Mouse (Mus musculus): Measurements from ENCODE around the gene Mtmr10. TPM values are rescaled to one million over a fixed set of nuclear protein-coding genes. Genes with fewer than 3 reads are reported as not detected.
A peak's percentile ranks its signal among the peaks of the same experiment; 100 is the strongest.

Mtmr10 gene
- total RNA-seq (2021) = 10 to 100 TPM; 17.2 to 19.2 TPM

- peak; percentile 98 for DNase-seq (ENCODE audit: low spot score in 2 of 2)
- intact Hi-C loops (cut with DNase I) = no loop called here
These were observed at the start of gene Mtmr10 for GRCm38 (mm10) chr7:64287414-64288091. Gene Mtmr10, plus strand, starts transcription at chr7:64287653.

- DNase-seq (ENCODE audit: low spot score in 2 of 2) = peak in 1 of 2 experiments; percentile 35
- intact Hi-C loops (cut with DNase I) = loop anchor here (2.0 kb wide), 1 partner anchor 19 kb away; no protein-coding TSS in a partner anchor
These were observed 49.7 kb upstream of the Mtmr10 start for GRCm38 (mm10) chr7:64237747-64238146.

- DNase-seq (ENCODE audit: low spot score in 2 of 2) = no peak
- intact Hi-C loops (cut with DNase I) = loop anchor here (2.0 kb wide), 1 partner anchor 20 kb away; no protein-coding TSS in a partner anchor
These were observed 48.9 kb upstream of the Mtmr10 start for GRCm38 (mm10) chr7:64238410-64239086.

- no peak for DNase-seq (ENCODE audit: low spot score in 2 of 2)
- intact Hi-C loops (cut with DNase I) = loop anchor here (2.0 kb wide), 1 partner anchor 20 kb away; no protein-coding TSS in a partner anchor
These were observed 48.2 kb upstream of the Mtmr10 start for GRCm38 (mm10) chr7:64239138-64239805.

DNA sequence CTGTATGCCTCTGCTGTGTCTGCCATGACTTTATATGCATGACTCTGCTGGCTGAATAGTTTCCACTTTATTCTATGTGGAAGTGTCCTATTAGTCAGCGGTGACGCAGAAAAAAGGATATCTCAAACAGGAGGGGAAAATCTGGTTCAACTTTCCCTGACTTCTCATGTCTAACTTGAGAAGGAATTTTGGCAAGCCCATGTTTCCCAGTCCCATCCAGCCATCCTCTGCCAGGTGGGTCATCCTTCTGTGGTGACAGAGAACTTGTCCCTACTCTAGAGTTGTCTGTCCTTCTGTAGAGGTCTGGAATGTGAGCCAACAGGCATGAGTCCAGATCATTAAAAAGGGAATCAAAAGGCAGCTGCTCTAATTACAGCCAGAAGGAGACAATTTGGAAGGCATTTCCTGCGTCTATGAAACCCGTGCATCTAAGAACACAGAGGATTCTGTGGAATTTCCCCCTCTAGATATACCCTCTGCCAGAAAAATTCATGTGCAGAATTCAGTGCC, 47.6 kb upstream of the Mtmr10 start:
- intact Hi-C loops (cut with DNase I) = loop anchor here (2.0 kb wide), 1 partner anchor 21 kb away; no protein-coding TSS in a partner anchor
- no peak for DNase-seq (ENCODE audit: low spot score in 2 of 2)

DNA sequence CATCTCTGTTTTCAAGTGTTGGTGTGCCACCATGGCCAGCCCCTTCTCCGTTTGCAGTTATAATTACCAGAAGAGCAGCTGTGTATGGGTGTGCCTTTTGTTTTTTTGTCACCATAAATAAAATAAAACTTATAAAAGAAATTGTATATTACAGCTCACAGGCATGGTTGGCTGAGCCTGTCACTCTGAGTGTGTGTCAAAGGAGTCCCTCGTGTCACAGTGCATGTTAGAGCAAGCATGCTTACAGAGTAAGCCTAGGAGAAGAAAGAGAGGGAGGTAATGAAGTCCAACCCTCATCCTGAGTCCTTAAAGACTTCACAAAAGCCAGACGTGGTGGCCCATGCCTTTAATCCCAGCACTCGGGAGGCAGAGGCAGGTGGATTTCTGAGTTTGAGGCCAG, 45.0 kb upstream of the Mtmr10 start:
- no peak for DNase-seq (ENCODE audit: low spot score in 2 of 2)
- intact Hi-C loops (cut with DNase I) = no loop called here

GRCm38 (mm10) chr7:64244371-64244770, 43.1 kb upstream of the Mtmr10 start:
- intact Hi-C loops (cut with DNase I) = no loop called here
- no peak for DNase-seq (ENCODE audit: low spot score in 2 of 2)

DNA sequence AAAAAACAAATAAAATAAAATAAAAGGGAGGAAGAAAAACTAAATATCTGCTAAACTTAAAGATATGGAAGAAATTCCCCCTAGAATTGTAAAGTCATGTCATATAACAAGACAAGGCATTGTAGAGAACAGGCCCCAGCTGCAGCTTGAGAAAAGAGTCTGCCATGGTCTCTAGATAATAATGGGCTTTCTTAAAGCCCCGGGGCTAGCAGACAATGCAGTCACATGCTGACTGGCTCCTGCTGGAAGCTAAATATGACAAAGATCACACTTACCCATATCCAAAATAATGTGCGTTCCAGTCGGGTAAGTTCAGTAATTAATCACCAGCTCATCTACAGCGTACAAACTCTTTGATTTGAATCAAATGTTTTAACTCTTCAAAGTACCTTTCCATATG, 40.7 kb upstream of the Mtmr10 start:
- no peak for DNase-seq (ENCODE audit: low spot score in 2 of 2)
- intact Hi-C loops (cut with DNase I) = no loop called here

DNA sequence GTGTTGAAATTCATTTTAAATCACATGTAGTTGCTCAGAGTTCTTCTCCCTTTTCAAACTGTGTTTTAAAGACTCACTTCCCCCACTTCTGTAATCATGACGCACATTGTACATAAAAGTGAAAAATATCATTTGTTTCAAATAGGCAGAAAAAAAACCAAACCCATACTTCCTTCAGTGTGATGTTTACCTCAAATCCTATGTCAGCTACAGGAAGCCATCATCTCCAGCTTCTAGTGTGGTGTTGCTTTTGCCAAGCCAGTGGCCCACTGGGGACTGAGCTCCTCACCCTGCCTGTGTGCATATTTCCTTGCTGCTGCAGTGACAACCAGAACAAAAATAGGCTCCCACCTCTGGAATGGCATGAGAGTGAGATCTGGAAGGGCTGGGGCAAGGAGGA, 39.1 kb upstream of the Mtmr10 start:
- DNase-seq (ENCODE audit: low spot score in 2 of 2) = no peak
- intact Hi-C loops (cut with DNase I) = no loop called here

DNA sequence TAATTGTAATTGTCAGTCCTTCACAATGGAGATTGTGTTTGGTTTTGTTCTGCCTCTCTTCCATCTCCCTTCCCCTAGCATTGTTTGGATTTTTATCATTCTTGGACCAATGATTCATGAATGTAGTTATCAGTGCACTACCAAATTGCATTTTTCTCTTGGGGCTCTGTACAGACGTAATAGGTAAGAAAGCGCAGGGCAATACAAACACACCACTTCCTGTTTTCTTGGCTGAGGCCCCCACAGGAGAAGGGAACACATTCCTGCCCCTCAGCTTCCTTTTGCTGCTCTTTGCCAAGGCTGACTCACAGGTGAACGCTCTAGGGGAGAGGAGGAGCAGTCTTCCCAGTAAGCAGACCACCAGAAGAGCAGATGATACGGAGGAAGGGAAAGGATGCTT, 37.7 kb upstream of the Mtmr10 start:
- DNase-seq (ENCODE audit: low spot score in 2 of 2) = no peak
- intact Hi-C loops (cut with DNase I) = no loop called here

DNA sequence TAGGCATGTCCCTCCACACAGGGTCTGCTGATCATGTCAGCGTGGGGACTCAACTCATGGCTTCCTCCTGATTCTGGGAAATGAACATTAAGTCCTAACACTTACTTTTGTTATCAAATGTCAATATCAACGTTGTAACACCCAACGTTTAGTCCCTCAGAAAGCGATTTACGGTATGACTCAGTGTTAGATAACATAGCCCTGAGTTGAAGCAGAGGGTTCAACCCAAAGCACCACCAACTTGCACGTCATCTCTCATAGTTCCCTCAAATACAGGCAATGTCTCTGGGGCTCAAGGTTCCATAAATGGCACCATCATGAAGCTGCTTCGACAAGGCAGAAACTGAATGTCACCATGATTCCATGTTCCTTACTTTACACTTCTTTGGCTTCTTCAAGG, 37.0 kb upstream of the Mtmr10 start:
- intact Hi-C loops (cut with DNase I) = no loop called here
- DNase-seq (ENCODE audit: low spot score in 2 of 2) = no peak

GRCm38 (mm10) chr7:64253736-64254135, 33.7 kb upstream of the Mtmr10 start:
- DNase-seq (ENCODE audit: low spot score in 2 of 2) = no peak
- intact Hi-C loops (cut with DNase I) = no loop called here

DNA sequence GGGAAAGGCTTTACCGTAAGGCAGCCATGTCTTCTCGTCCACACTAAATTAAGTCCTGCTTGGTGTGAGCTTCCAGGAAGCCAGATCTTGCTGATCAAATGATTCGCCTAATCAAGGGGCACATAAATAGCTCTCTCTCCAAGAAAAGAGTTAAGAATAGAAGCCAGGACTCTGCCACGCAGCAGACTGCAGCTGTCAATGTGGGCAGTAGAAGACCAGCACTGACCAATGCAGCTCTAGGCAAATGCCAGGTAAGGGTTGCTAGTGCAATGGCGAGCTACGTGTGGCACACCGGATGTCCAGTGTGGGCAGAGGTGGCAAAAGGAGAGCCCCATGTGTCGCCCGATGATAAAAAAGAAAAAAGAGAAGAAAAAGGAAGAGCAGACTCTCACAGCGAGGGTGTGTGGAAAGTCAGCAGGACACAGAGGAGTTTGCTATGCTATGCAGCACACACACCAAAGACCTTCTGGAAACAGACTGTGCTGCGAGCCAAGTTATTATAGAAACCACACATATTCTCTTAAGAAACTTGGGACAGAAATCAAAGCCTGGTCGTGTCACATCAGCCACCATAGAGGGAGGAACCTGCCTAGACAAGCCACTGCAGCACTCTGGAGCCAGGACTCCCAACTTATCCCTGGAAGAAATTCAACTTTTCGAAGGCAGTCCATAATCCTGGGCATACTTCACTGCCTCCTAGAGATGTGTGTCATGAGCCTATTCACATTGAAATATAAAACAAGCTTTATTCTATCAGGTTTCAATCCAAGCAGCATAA, 21.8 kb upstream of the Mtmr10 start:
- DNase-seq (ENCODE audit: low spot score in 2 of 2) = no peak
- intact Hi-C loops (cut with DNase I) = no loop called here

GRCm38 (mm10) chr7:64266587-64266986, 20.9 kb upstream of the Mtmr10 start:
- intact Hi-C loops (cut with DNase I) = no loop called here
- DNase-seq (ENCODE audit: low spot score in 2 of 2) = no peak

GRCm38 (mm10) chr7:64271926-64272325, 15.5 kb upstream of the Mtmr10 start:
- intact Hi-C loops (cut with DNase I) = no loop called here

GRCm38 (mm10) chr7:64275518-64275917, 11.9 kb upstream of the Mtmr10 start:
- intact Hi-C loops (cut with DNase I) = no loop called here
- DNase-seq (ENCODE audit: low spot score in 2 of 2) = no peak

More at GRCm38 (mm10) chr7:64271926-64272325, 15.5 kb upstream of the Mtmr10 start:
- DNase-seq (ENCODE audit: low spot score in 2 of 2) = no peak

- DNase-seq (ENCODE audit: low spot score in 2 of 2) = no peak
These were observed 10.5 kb upstream of the Mtmr10 start for GRCm38 (mm10) chr7:64276921-64277320.

DNA sequence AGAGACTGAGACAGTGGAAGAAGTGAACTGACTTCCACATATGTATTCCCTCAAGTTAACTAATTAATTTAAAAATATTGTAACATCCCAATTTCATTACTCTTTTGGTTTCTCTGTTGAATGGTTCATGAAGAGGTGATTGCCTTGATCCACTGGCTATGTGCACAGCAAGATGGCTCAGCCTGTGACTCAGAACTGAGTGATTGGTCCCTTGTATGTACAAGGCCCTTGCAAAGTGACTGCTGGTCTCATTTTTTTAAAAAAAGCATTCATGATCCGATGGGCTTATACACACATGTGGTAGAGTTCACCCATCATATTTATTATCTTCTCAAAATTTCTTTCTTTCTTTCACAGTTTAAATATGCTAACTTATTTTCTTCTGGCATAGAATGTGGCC, 8.9 kb upstream of the Mtmr10 start:
- no peak for DNase-seq (ENCODE audit: low spot score in 2 of 2)
- intact Hi-C loops (cut with DNase I) = no loop called here

More at GRCm38 (mm10) chr7:64276921-64277320, 10.5 kb upstream of the Mtmr10 start:
- intact Hi-C loops (cut with DNase I) = no loop called here

DNA sequence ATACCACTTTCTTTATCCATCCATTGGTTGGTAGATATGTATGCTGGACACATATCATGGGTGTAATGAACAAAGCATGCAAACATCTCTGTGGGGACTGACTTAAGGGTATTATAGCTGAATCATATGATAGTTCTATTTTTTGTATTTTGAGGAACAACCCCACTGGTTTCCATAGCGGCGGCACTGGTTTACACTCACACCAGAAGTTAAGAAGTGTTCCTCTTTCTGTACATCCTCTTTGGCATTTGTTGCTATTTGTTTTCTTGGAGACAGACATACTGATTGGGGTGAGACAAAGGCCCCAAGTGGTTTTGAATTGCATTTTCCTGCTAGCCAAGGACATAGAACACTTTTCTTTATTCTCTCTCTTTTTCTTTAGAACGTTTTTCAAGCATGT, 7.9 kb upstream of the Mtmr10 start:
- no peak for DNase-seq (ENCODE audit: low spot score in 2 of 2)
- intact Hi-C loops (cut with DNase I) = no loop called here

- DNase-seq (ENCODE audit: low spot score in 2 of 2) = no peak
- intact Hi-C loops (cut with DNase I) = no loop called here
These were observed 887 bp upstream of the Mtmr10 start for GRCm38 (mm10) chr7:64286566-64286965.
